Mouse (Mus musculus) olfactory bulb, adult 2 months (tissue): ENCODE data around the gene Atg2a.

ENCODE experiments used
- CTCF ChIP-seq: fragments of 200-500 bp; IDR thresholded peaks from 2 replicates; pipeline ENCODE4 v1.5.1; 2012; ENCODE audit warnings: low read depth, mild to moderate bottlenecking, low read length, moderate library complexity; ENCODE audit not compliant: insufficient read depth
- POLR2A ChIP-seq: fragments of 200-500 bp; IDR thresholded peaks from 2 replicates; pipeline ENCODE4 v1.6.1; 2012; ENCODE audit warnings: mild to moderate bottlenecking, low read depth, low read length, moderate library complexity; ENCODE audit not compliant: insufficient read depth

DNA sequence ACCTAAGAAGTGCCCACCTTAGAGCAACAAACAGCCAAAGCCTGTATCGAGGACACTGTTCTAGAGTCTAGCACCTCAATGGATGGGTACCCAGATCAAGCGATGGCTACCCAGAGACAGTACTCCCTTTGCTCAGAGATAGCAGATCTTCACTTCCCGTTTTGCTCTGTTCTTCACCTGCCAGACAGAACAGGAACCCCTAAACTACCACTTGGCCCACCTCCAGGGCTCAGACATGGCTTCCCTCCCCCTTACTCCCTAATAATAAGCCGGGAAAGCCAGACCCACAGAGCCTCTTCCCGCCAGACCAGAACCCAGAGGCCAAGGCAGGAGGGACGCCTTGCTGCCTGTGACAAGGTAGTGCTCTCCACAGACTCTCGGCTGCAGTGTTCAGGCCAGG, 4.6 kb upstream of the Atg2a start:
- TF ChIP-seq POLR2A = no peak
- TF ChIP-seq CTCF = no peak
